Mouse (Mus musculus) forebrain, embryonic 11.5 days (tissue): ENCODE results near the gene Gsk3b. TPM values are rescaled to one million over a fixed set of nuclear protein-coding genes. Genes with fewer than 3 reads are reported as not detected.
"Not testable (repeated sequence)": the region's sequence is repeated elsewhere in the genome, so short reads cannot be mapped to it uniquely, and the experiment has no call there.

Experiments used
- ATAC-seq: fragments of 200-750 bp; cut with Nextera tagmentation; replicated peaks from 2 replicates; pipeline ENCODE4 v1.8.0; 2017; ENCODE audit warnings: moderate TSS enrichment; ENCODE audit not compliant: low FRiP score
- DNase-seq: peaks from one replicate; pipeline ENCODE4 v3.0.0-alpha.2; 2017; ENCODE audit warnings: low spot score
- H3K27ac ChIP-seq: fragments of 300-500 bp; sonication (generic); 2 replicates; pipeline ENCODE4 v1.5.1; 2014; ENCODE audit warnings: low read depth, low read length
- H3K27me3 ChIP-seq: fragments of 300-500 bp; sonication (generic); 2 replicates; pipeline ENCODE4 v1.6.1; 2014; ENCODE audit warnings: mild to moderate bottlenecking, low read length, mixed read lengths; ENCODE audit not compliant: control insufficient read depth, insufficient read depth
- H3K36me3 ChIP-seq: fragments of 300-500 bp; sonication (generic); 2 replicates; pipeline ENCODE4 v1.6.1; 2014; ENCODE audit warnings: mild to moderate bottlenecking, low read length, moderate library complexity, mixed read lengths; ENCODE audit not compliant: control insufficient read depth, insufficient read depth
- H3K4me1 ChIP-seq: fragments of 300-500 bp; sonication (generic); replicated peaks from 2 replicates; pipeline ENCODE4 v1.6.1; 2014; ENCODE audit warnings: low read length, mixed read lengths; ENCODE audit not compliant: control insufficient read depth, insufficient read depth
- H3K4me2 ChIP-seq: fragments of 300-500 bp; sonication (generic); 2 replicates; pipeline ENCODE4 v1.6.1; 2014; ENCODE audit warnings: low read depth, mild to moderate bottlenecking, low read length, moderate library complexity, mixed read lengths; ENCODE audit not compliant: severe bottlenecking
- H3K4me3 ChIP-seq: fragments of 300-500 bp; sonication (generic); 2 replicates; pipeline ENCODE4 v1.5.1; 2014; ENCODE audit warnings: low read depth, low read length
- H3K9ac ChIP-seq: fragments of 300-500 bp; sonication (generic); 2 replicates; pipeline ENCODE4 v1.6.1; 2014; ENCODE audit warnings: low read length
- H3K9me3 ChIP-seq: fragments of 300-500 bp; sonication (generic); 2 replicates; pipeline ENCODE4 v1.6.1; 2016; ENCODE audit warnings: low read length, mixed read lengths; ENCODE audit not compliant: control insufficient read depth
- WGBS: fragments of 180-500 bp; shearing (Covaris S2); extraction: QIAGEN DNeasy Blood & Tissue Kit; methylation state at CpG from one replicate; pipeline ENCODE4 v1.1.7; 2014; 5-methylcytosine and 5-hydroxymethylcytosine counted together
- polyA plus RNA-seq: library from polyadenylated mRNA; unstranded; fragments of >200 nt; fragmentation: Nextera tagmentation; extraction: Ambion mirVana; gene quantifications from 2 replicates; pipeline ENCODE4 v1.2.1, GENCODE M21; 2014

The Gsk3b gene
- polyA plus RNA-seq, 1 experiment from 2014 or later = 110 TPM

DNA sequence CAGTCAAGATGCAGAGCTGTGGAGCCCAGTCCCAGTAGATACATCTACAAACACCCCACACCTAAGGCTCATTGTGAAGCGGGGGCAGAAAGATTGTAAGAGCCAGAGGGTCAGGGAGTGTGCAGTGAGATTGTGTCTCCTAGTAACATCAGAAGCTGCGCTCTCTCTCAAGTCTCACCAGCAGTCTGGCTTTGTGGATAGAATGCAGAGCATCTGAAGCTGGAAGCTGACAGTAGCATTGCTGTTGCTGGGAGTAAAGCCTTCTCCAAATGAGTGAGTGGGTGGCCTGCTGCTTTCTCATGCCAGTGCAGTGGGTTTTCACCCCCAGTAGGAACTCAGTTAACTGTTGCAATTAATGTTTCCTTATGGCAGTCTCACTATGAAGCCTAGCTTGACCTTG, 25.3 kb downstream of the Gsk3b start:
- WGBS = 96% methylated on average over 2 of the region's 2 CpGs
- no peak overlapping the region for H3K9ac ChIP-seq
- no peak overlapping the region for H3K4me2 ChIP-seq
- no peak overlapping the region for H3K4me3 ChIP-seq
- no peaks in the 10 kb centered on the region for H3K9me3 ChIP-seq
- peaks cover 3% of the 10 kb centered on the region; the same call in 1 of the 2 replicates for H3K36me3 ChIP-seq
- no peak for DNase-seq
- no peaks in the 10 kb centered on the region for H3K27me3 ChIP-seq
- no peak overlapping the region for H3K27ac ChIP-seq
- H3K4me1 ChIP-seq = no peaks in the 10 kb centered on the region
- no peak for ATAC-seq

GRCm38 (mm10) chr16:38117909-38118308, 29.1 kb downstream of the Gsk3b start:
- H3K27ac ChIP-seq, H3K27me3 ChIP-seq, ATAC-seq, DNase-seq, H3K4me1 ChIP-seq, H3K36me3 ChIP-seq, H3K4me2 ChIP-seq, H3K9ac ChIP-seq, H3K4me3 ChIP-seq, H3K9me3 ChIP-seq: not testable (repeated sequence)
- 93% methylated on average over 9 of the region's 9 CpGs for WGBS

GRCm38 (mm10) chr16:38118723-38119122, 29.9 kb downstream of the Gsk3b start:
- no peak for ATAC-seq
- Histone ChIP-seq H3K27ac (no peak overlapping the region), H3K36me3 (peaks cover 3% of the 10 kb centered on the region; the same call in 1 of the 2 replicates), H3K9me3 (no peaks in the 10 kb centered on the region), H3K9ac (no peak overlapping the region), H3K4me1 (no peaks in the 10 kb centered on the region), H3K4me2 (no peak overlapping the region), H3K4me3 (no peak overlapping the region), H3K27me3 (no peaks in the 10 kb centered on the region)
- no peak for DNase-seq
- 94% methylated on average over 1 of the region's 1 CpGs for WGBS

- H3K27ac ChIP-seq = no peak overlapping the region
- H3K4me1 ChIP-seq = no peaks in the 10 kb centered on the region
- no peak overlapping the region for H3K4me2 ChIP-seq
- ATAC-seq = no peak
- H3K9me3 ChIP-seq = no peaks in the 10 kb centered on the region
- no peak overlapping the region for H3K9ac ChIP-seq
- 90% methylated on average over 5 of the region's 5 CpGs for WGBS
- no peak for DNase-seq
- no peak overlapping the region for H3K4me3 ChIP-seq
- H3K27me3 ChIP-seq = no peaks in the 10 kb centered on the region
- no peaks in the 10 kb centered on the region for H3K36me3 ChIP-seq
These were observed 30.5 kb downstream of the Gsk3b start for GRCm38 (mm10) chr16:38119286-38119685.

DNA sequence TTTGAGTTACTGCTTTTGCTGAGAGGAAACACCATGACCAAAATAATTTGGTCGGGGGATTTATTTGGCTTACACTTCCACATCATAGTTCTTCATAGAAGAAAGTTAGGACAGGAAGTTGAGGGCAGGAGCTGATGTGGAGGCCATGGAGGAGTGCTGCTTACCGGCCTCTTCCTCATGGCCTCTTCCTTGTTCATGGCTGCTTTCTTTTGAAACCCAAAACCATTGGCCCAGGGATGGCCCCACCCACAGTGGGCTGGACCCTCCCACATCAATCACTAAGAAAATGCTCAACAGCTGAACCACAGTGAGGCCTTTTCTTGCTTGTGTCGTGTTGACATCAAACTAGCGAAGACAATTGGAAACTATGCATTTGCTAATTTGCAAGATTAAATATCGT, 40.4 kb downstream of the Gsk3b start:
- H3K4me1 ChIP-seq = peaks cover 5% of the 10 kb centered on the region; the same call in 1 of the 2 replicates

DNA sequence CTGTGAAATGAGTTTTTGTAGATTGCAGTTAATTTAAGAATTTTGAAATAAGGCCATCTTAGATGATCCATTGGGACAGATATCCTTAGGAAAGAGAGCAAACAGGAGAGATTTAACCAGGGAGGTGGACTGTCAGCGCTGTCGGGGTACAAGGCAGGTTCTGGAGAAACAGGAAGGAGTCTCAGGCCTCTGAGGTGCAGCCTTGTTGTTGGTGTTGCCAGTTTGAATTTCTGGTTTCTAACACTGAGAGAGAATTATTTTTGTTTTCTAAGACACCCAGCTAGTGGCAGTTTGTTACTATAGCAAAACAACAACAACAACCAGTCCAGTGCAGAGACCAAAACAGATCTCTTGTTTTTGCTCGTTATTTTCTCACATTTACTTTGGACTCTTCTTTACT, 42.2 kb downstream of the Gsk3b start:
- Histone ChIP-seq H3K4me2 (no peak overlapping the region), H3K27me3 (no peaks in the 10 kb centered on the region), H3K9me3 (no peaks in the 10 kb centered on the region), H3K27ac (no peak overlapping the region), H3K4me1 (peaks cover 5% of the 10 kb centered on the region; the same call in 1 of the 2 replicates), H3K4me3 (no peak overlapping the region), H3K36me3 (no peaks in the 10 kb centered on the region), H3K9ac (no peak overlapping the region)
- DNase-seq (no peak), ATAC-seq (no peak)
- 85% methylated on average over 3 of the region's 3 CpGs for WGBS

More for the DNA sequence above, 40.4 kb downstream of the Gsk3b start:
- H3K27me3 ChIP-seq = no peaks in the 10 kb centered on the region
- ATAC-seq = no peak
- no peak overlapping the region for H3K9ac ChIP-seq
- H3K36me3 ChIP-seq = no peaks in the 10 kb centered on the region
- no peak for DNase-seq
- no peaks in the 10 kb centered on the region for H3K9me3 ChIP-seq
- WGBS = 84% methylated on average over 5 of the region's 5 CpGs
- H3K4me2 ChIP-seq = no peak overlapping the region
- no peak overlapping the region for H3K27ac ChIP-seq
- H3K4me3 ChIP-seq = no peak overlapping the region

DNA sequence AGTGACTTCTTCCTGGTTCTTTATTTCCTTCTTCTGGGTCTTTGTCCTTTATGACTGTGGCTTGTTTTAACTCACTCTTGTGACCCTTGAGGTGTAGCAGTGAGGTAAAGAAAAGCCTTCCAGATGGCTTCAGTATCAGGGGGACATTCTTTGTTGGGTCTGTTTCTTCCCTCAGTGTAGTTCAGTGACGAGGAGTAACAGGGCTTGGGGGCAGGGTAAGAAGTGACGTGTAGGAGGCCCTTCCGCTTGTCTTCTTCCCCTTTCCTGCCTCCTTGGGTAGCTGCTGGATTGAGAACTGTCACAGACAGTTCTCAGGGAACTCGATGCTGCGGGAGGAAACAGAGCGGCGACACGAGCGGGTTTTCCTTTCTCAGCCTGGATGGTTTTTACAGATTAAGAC, 43.0 kb downstream of the Gsk3b start:
- Histone ChIP-seq H3K27me3 (no peaks in the 10 kb centered on the region), H3K4me1 (peaks cover 5% of the 10 kb centered on the region; the same call in 1 of the 2 replicates), H3K4me3 (no peak overlapping the region), H3K9ac (no peak overlapping the region), H3K4me2 (no peak overlapping the region), H3K9me3 (no peaks in the 10 kb centered on the region), H3K36me3 (no peaks in the 10 kb centered on the region), H3K27ac (no peak overlapping the region)
- no peak; the same call in 1 of the 2 replicates for ATAC-seq
- DNase-seq = no peak
- 51% methylated on average over 9 of the region's 9 CpGs for WGBS

- no peaks in the 10 kb centered on the region for H3K9me3 ChIP-seq
- H3K4me1 ChIP-seq = peaks cover 5% of the 10 kb centered on the region; the same call in 1 of the 2 replicates
- no peak overlapping the region for H3K4me3 ChIP-seq
- H3K9ac ChIP-seq = no peak overlapping the region
- ATAC-seq (no peak), DNase-seq (no peak)
- no peak overlapping the region for H3K4me2 ChIP-seq
- H3K27me3 ChIP-seq = no peaks in the 10 kb centered on the region
- 58% methylated on average over 7 of the region's 7 CpGs for WGBS
- H3K27ac ChIP-seq = no peak overlapping the region
- H3K36me3 ChIP-seq = no peaks in the 10 kb centered on the region
These were observed 43.4 kb downstream of the Gsk3b start for GRCm38 (mm10) chr16:38132210-38132609.

DNA sequence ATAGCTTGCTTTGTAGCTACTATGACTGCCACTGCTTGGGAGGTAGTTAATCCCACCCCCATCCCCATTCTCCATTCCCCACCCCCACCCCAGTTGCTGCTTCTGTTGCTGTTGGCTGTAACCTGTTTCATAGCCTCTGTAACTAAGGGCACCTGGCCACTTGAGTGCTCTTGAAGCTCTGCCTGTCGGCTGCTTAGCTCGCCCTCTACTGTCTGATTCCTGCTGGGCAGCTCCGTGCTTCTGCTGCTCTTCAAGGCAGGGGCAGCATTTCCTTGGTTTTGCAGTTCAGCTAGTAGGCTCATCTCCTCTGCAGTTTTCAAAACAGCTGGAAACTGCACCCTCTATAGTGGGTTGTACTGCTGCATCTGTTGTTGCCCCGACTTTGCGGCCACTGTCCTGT, 48.5 kb downstream of the Gsk3b start:
- no peak overlapping the region for H3K4me2 ChIP-seq
- peak; percentile 55 for DNase-seq
- H3K9me3 ChIP-seq = no peaks in the 10 kb centered on the region
- no peak overlapping the region for H3K9ac ChIP-seq
- no peaks in the 10 kb centered on the region for H3K36me3 ChIP-seq
- H3K27me3 ChIP-seq = no peaks in the 10 kb centered on the region
- no peaks in the 10 kb centered on the region for H3K4me1 ChIP-seq
- no peak overlapping the region for H3K4me3 ChIP-seq
- no peak; the same call in 1 of the 2 replicates for ATAC-seq
- 31% methylated on average over 5 of the region's 5 CpGs for WGBS
- H3K27ac ChIP-seq = no peak overlapping the region
